Mouse (Mus musculus) gastrocnemius, postnatal 36 days (tissue): ENCODE data around the gene Cxcl10. TPM values are rescaled to one million over a fixed set of nuclear protein-coding genes. Genes with fewer than 3 reads are reported as not detected.
A peak's percentile ranks its signal among the peaks of the same experiment; 100 is the strongest.

Experiments
- DNase-seq, 2 experiments: peaks; one replicate each; pipeline ENCODE4 v3.0.0; 2022
- intact Hi-C: fragments of 180-260 bp; cut with DNase I; formaldehyde crosslinking; loops from one replicate; pipeline ENCODE4 v1.15.1; 2025
- long read RNA-seq, 2 experiments: library from polyadenylated mRNA; stranded (forward); transcript quantifications; one replicate each; pipeline ENCODE4 v2.0.0; 2021
- total RNA-seq, 2 experiments: library from RNA; stranded (reverse); gene quantifications; 2 replicates each; pipeline ENCODE4 v1.2.3; 2021

The Cxcl10 gene
- total RNA-seq, result under 1 TPM in 1 of 2 experiments, not detected in 1; 0.23 TPM
- long read RNA-seq, experiment 1, result 0 reads
- long read RNA-seq, experiment 2, partial matches to known transcripts, result 0 of 1 reads
- long read RNA-seq, experiment 2, other reads (novel, unspliced or antisense), result 0 of 1 reads

DNA sequence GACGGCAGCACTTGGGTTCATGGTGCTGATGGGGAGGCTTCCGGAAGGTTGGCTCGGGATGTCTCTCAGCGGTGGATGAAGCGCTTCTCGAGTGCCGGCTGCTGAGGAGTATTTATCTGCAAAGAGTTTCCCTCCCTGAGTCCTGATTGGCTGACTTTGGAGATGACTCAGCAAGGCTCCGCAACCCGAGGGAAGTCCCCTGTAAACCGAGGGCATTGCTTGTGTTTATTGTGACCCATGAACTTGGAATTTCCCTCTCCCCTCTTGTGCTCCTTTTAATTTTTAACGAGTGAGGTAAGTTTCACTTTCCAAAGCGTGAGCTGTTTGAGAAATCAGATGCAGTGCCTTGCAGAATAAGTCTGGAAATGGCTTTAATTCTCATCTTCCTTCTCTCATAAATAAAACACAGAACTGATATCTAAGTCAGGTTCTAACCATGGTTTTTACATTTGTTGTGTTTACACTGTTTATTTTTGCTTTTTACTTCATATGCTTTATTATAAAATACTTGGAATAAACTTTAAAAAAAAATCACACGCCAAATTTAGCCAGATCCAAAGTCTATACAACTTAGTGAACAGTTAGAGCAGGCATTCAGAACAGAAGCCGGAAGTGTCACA lies at the start of gene Cxcl10:
Gene Cxcl10, minus strand, starts transcription at position 96 of the 620 bp plus-strand sequence.
- intact Hi-C loops, result no loop called here
- DNase-seq, result no peak

GRCm38 (mm10) chr5:92398153-92398552 lies 49.5 kb upstream of the Cxcl10 start:
- peak; percentile 60 to 72 for DNase-seq
- intact Hi-C loops, result loop anchor here (5.0 kb wide), 1 partner anchor 86 kb away; the partner anchor contains the start of gene Sdad1

GRCm38 (mm10) chr5:92396476-92396875 lies 47.8 kb upstream of the Cxcl10 start:
- intact Hi-C loops, result loop anchor here (5.0 kb wide), 1 partner anchor 84 kb away; the partner anchor contains the start of gene Sdad1
- DNase-seq, result no peak

- intact Hi-C loops, result loop anchor here (5.0 kb wide), 1 partner anchor 83 kb away; the partner anchor contains the start of gene Sdad1
- no peak for DNase-seq
These were observed 47.1 kb upstream of the Cxcl10 start for GRCm38 (mm10) chr5:92395764-92396163.

- intact Hi-C loops, result no loop called here
- DNase-seq, result no peak
These were observed 45.2 kb upstream of the Cxcl10 start for GRCm38 (mm10) chr5:92393863-92394262.

GRCm38 (mm10) chr5:92392542-92392941 lies 43.9 kb upstream of the Cxcl10 start:
- intact Hi-C loops, result no loop called here
- no peak for DNase-seq

- intact Hi-C loops, result no loop called here
- peak in 1 of 2 experiments; percentile 20 for DNase-seq
These were observed 41.9 kb upstream of the Cxcl10 start for GRCm38 (mm10) chr5:92390615-92391014.

GRCm38 (mm10) chr5:92389977-92390376 lies 41.3 kb upstream of the Cxcl10 start:
- DNase-seq, result no peak
- intact Hi-C loops, result no loop called here

- peak; percentile 50 to 54 for DNase-seq
- intact Hi-C loops, result no loop called here
These were observed 38.7 kb upstream of the Cxcl10 start for GRCm38 (mm10) chr5:92387433-92387832.

DNA sequence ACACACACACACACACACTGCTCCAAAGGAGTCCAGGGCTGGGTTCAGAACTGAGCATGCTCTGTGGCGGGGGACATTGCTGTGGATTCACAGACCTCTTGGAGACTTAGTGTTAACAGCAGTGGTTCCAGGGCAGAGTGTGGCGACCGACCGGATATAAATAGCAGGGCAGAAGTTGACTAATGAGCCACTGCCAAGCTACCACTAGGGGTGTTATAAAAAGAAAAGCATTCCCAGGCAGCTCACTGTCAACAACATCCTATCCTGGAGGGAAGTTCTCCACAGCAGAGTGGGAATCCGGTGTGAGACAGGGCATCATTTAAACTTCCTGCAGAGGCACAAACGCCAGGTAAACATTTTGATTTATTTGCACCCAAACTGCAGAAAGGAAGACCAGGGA lies 38.0 kb upstream of the Cxcl10 start:
- intact Hi-C loops, result no loop called here

GRCm38 (mm10) chr5:92386102-92386501 lies 37.4 kb upstream of the Cxcl10 start:
- DNase-seq, result no peak
- intact Hi-C loops, result no loop called here

More for the DNA sequence above, 38.0 kb upstream of the Cxcl10 start:
- peak; percentile 23 to 24 for DNase-seq

DNA sequence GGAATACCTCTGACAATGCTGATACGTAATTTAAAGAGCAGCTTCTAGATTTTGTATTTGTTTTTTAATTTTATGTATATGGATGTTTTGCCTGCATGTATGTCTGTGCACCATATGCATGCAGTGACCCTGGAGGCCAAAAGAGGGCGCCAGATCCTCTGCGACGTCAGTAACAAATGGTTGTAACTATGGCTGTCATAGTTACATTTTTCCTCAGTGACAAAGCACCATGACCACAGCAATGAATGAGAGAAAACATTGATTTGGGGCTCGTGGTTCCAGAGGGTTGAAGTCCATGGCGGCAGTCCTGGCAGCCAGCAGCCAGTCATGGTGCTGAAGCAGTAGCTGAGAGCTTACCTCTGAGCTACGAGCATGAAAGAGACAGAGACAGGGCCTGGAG lies 36.2 kb upstream of the Cxcl10 start:
- no peak for DNase-seq
- intact Hi-C loops, result no loop called here

GRCm38 (mm10) chr5:92383747-92384146 lies 35.1 kb upstream of the Cxcl10 start:
- intact Hi-C loops, result no loop called here
- peak; percentile 37 to 51 for DNase-seq

DNA sequence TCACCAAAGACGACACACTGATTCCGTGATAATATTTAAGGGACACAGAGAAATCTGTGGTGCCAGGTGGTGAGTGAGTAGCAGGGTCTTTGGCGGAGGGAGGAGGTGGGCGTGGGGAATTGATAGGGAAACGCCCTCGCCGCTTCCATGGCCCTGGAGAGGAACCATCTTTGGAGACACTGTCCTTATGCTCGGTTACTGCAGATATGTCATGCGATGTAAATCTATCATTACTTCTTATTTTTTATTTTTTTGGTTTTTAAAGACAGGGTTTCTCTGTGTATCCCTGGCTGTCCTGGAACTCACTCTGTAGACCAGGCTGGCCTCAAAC lies 33.6 kb upstream of the Cxcl10 start:
- intact Hi-C loops, result no loop called here
- DNase-seq, result no peak

- intact Hi-C loops, result loop anchor here (1.0 kb wide), 1 partner anchor 67 kb away; no protein-coding TSS in a partner anchor
These were observed 33.1 kb upstream of the Cxcl10 start for GRCm38 (mm10) chr5:92381550-92382348.

DNA sequence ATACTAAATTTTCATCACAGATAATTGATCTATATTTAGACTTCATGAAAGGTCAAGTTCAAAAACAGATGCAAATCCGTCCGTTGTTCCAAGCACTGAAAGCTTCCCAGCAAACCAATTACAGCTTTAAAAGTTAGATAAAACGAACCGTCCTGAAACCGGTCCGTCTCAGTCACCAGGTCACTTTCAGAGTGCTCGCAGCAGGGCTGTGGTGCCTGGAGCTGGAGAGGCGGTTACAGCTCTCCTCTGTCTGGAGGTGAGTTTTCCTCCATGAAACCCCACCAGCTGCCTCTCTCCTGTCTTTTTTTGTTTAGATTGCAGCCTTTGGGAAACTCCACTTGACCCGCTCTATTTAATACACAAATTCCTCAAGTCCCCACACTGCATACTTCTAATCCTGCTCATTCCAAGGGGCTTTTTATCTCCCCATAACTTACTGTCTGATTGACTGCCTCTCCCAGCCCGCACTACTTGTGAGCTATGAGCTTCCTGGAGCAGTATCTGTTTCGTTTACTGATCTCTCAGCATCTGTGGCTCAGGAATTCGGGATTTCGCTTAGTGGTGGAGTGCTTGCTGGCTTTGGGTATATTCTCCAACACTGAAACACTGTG lies 28.2 kb upstream of the Cxcl10 start:
- intact Hi-C loops, result no loop called here

More at GRCm38 (mm10) chr5:92381550-92382348, 33.1 kb upstream of the Cxcl10 start:
- DNase-seq, result peak; percentile 38 to 65

GRCm38 (mm10) chr5:92375368-92375767 lies 26.7 kb upstream of the Cxcl10 start:
- no peak for DNase-seq
- intact Hi-C loops, result no loop called here

More for the DNA sequence above, 28.2 kb upstream of the Cxcl10 start:
- no peak for DNase-seq

DNA sequence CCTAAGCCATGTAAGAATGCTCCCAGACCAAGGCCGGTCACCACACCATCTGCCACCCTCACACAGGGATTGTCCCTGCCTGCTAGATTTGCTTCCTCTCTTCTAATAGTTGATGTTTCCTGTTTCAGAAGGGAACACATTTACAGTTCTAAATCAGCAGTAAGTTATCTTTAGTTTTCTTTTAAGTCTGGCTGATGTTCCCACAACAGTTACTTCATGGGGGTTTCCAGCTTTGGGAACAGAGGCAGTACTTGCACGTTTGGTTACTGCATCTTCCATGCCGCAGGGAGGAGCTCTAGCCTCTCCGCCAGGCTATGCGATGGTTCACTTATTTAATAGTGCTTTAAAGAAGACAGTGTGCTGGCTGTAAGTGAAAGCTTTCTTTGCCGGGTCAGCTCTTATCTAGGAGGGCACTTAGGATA lies 26.0 kb upstream of the Cxcl10 start:
- intact Hi-C loops, result no loop called here
- no peak for DNase-seq

- intact Hi-C loops, result no loop called here
- DNase-seq, result no peak
These were observed 23.9 kb upstream of the Cxcl10 start for GRCm38 (mm10) chr5:92372605-92373004.

- intact Hi-C loops, result no loop called here
- no peak for DNase-seq
These were observed 22.8 kb upstream of the Cxcl10 start for GRCm38 (mm10) chr5:92371361-92371976.
